Mouse (Mus musculus) myocyte (in vitro differentiated cells): ENCODE data around the gene Abcf2.

Experiments used
- CEBPB ChIP-seq: IDR thresholded peaks from 2 replicates; pipeline ENCODE4 v1.6.1; 2011; ENCODE audit warnings: mild to moderate bottlenecking, moderate library complexity; ENCODE audit not compliant: poor library complexity, insufficient read depth, severe bottlenecking
- E2F4 ChIP-seq: IDR thresholded peaks from one replicate; pipeline ENCODE4 v1.6.1; 2011; ENCODE audit warnings: mild to moderate bottlenecking, control low read depth, moderate library complexity; ENCODE audit not compliant: insufficient read depth
- MAX ChIP-seq: IDR thresholded peaks from one replicate; pipeline ENCODE4 v1.6.1; 2011; ENCODE audit warnings: low read depth, mild to moderate bottlenecking, control low read depth
- MYOD1 ChIP-seq, 3 experiments: IDR thresholded peaks; one replicate each; pipeline ENCODE4 v1.6.1; 2011; ENCODE audit warnings: control low read depth in 2 of 3, low read depth in 2 of 3, mild to moderate bottlenecking in 2 of 3, moderate library complexity in 1 of 3; ENCODE audit not compliant: insufficient read length in 2 of 3, control insufficient read depth in 1 of 3
- MYOG ChIP-seq, 3 experiments: IDR thresholded peaks; one replicate each; pipeline ENCODE4 v1.6.1; 2011; ENCODE audit warnings: control low read depth in 2 of 3, low read depth in 2 of 3, mild to moderate bottlenecking in 2 of 3; ENCODE audit not compliant: insufficient read length in 2 of 3, control insufficient read depth in 1 of 3, insufficient read depth in 1 of 3
- POLR2A ChIP-seq: IDR thresholded peaks from one replicate; pipeline ENCODE4 v1.6.1; 2011; ENCODE audit warnings: low read depth, mild to moderate bottlenecking, control low read depth, moderate library complexity; ENCODE audit not compliant: insufficient read length
- POLR2AphosphoS2 ChIP-seq: IDR thresholded peaks from one replicate; pipeline ENCODE4 v1.6.1; 2011; ENCODE audit warnings: low read depth, control low read depth; ENCODE audit not compliant: insufficient read length
- REST ChIP-seq: IDR thresholded peaks from one replicate; pipeline ENCODE4 v1.6.1; 2011; ENCODE audit warnings: mild to moderate bottlenecking, control low read depth, moderate library complexity; ENCODE audit not compliant: insufficient read depth, insufficient read length
- TCF12 ChIP-seq: IDR thresholded peaks from one replicate; pipeline ENCODE4 v1.6.1; 2011; ENCODE audit warnings: mild to moderate bottlenecking, control low read depth; ENCODE audit not compliant: poor library complexity, insufficient read depth, severe bottlenecking
- TCF3 ChIP-seq: IDR thresholded peaks from one replicate; pipeline ENCODE4 v1.6.1; 2011; ENCODE audit warnings: low read depth, control low read depth; ENCODE audit not compliant: insufficient read length
- USF1 ChIP-seq: IDR thresholded peaks from one replicate; pipeline ENCODE4 v1.6.1; 2011; ENCODE audit warnings: low read depth, mild to moderate bottlenecking, control low read depth, moderate library complexity

DNA sequence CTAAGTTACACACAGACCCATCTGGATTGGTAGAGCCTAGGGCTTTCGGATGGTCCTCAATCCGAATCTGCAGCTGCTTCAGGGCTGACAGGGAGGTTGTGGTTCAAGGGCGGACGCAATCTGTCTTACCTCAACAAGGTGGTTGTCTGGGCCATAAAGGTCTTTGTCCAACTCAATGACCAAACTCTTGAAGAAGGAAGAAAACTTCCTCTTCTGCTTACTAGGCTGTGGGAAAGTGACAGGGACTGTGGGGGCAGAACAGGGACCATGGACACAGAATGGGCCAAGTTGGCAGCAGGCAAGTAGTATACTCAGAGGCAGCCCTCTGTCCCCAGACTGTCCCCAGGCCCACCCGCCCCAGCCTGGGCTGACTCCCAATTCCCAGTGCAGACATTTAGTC, 18.0 kb upstream of the Abcf2 start:
- no peak for TF ChIP-seq POLR2A
- TF ChIP-seq TCF12 = no peak
- no peak for TF ChIP-seq REST
- TF ChIP-seq MAX = no peak
- TF ChIP-seq MYOD1 (IDR thresholded peaks at IDR 0.05; ENCODE audit: control insufficient read depth in 1 of 3, insufficient read length in 2 of 3, low read depth in 2 of 3) = no peak
- TF ChIP-seq POLR2AphosphoS2 = no peak
- TF ChIP-seq CEBPB = no peak
- no peak for TF ChIP-seq E2F4
- TF ChIP-seq USF1 = no peak
- TF ChIP-seq TCF3 = no peak
- no peak for TF ChIP-seq MYOG (IDR thresholded peaks at IDR 0.05; ENCODE audit: control insufficient read depth in 1 of 3, insufficient read depth in 1 of 3, insufficient read length in 2 of 3, low read depth in 2 of 3)
